Mouse (Mus musculus) T-helper 2 cell (primary cell): ENCODE measurements around the gene Ms4a4c.
"Not testable (repeated sequence)": the region's sequence is repeated elsewhere in the genome, so short reads cannot be mapped to it uniquely, and the experiment has no call there.

Source experiments
- in situ Hi-C: fragments of 300-600 bp; cut with MboI, MseI; formaldehyde crosslinking; loops from one replicate; pipeline ENCODE4 v1.15.1; 2025; ENCODE audit warnings: high pct_unique_total_duplicates

Gene Ms4a4c

GRCm38 (mm10) chr19:11404527-11404926, at the start of gene Ms4a4c:
Gene Ms4a4c, plus strand, starts transcription at chr19:11404770.
- in situ Hi-C loops: loop anchor here (10.0 kb wide), 1 partner anchor 760 kb away; no protein-coding TSS in a partner anchor

GRCm38 (mm10) chr19:11355730-11356129, 48.8 kb upstream of the Ms4a4c start:
- in situ Hi-C loops: loop anchor here (10.0 kb wide), 1 partner anchor 179 kb away; the partner anchor contains the start of gene Ms4a4d

DNA sequence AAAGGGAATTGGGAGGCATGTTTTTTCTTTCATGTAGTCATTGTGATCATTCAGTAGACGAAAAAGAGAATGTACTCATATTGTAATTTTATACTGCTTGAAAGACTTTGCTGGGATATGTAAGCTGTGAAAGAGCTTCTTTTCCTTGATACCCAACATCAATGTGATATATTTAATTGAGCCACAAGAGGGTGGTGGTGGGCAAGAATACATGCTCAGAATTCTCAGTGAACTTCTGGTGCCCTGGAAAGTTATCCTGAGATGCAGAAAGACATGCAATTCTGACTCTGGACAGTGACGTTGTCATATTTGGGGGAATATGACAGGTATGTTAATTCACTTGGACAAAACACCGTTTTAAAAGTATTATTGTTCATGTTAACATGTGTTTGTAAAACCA, 44.5 kb upstream of the Ms4a4c start:
- in situ Hi-C loops: no loop called here

GRCm38 (mm10) chr19:11362002-11362401, 42.6 kb upstream of the Ms4a4c start:
- in situ Hi-C loops: no loop called here

GRCm38 (mm10) chr19:11368310-11368709, 36.3 kb upstream of the Ms4a4c start:
- in situ Hi-C loops: no loop called here

GRCm38 (mm10) chr19:11371181-11371580, 33.4 kb upstream of the Ms4a4c start:
- in situ Hi-C loops: loop anchor here (10.0 kb wide), 1 partner anchor 54 kb away; no protein-coding TSS in a partner anchor

DNA sequence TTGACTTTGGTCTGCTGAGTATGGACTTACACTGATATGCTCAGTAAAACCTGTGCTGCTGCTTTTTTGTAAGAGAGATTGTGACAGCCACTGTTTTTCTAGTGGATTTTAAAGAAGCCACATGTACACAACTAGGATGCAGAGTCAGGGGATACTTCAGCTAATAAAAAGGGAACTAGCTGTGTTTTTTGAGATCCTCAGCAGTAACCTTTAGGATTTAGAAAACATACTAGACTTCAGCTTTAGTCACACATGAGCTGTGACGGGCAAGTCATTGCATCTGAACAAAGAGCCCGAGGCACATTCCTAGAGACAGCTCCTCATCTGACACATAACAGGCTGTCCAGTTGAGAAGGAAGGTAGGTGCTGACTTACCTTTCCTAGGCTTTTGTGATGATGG, 29.3 kb upstream of the Ms4a4c start, which contains the start of gene Ms4a4a:
Gene Ms4a4a (plus strand): TSS at position 251 of the 400 bp plus-strand sequence.
- in situ Hi-C loops: loop anchor here (10.0 kb wide), 1 partner anchor 50 kb away; no protein-coding TSS in a partner anchor

GRCm38 (mm10) chr19:11376399-11376798, 28.2 kb upstream of the Ms4a4c start:
- in situ Hi-C loops: loop anchor here (10.0 kb wide), 1 partner anchor 48 kb away; no protein-coding TSS in a partner anchor

DNA sequence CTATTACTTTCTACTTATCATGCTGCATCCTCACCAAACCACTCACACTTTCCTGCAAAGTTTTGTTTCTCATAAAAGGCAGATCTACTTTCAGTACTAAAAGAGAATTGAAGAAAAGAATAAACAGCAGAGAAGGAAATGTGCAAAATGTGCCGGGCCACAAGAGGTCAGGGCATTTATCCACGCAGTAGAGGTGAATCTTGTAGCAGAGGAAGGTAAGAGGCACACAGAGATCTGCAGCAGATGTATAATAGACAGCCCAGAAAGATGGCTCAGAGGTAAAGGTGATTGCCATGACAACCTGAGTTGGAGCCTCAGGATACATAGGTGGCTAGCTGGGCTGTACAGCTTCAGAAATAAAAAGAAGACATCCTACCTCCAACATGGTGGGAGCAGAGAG, 17.5 kb upstream of the Ms4a4c start:
- in situ Hi-C loops: no loop called here

DNA sequence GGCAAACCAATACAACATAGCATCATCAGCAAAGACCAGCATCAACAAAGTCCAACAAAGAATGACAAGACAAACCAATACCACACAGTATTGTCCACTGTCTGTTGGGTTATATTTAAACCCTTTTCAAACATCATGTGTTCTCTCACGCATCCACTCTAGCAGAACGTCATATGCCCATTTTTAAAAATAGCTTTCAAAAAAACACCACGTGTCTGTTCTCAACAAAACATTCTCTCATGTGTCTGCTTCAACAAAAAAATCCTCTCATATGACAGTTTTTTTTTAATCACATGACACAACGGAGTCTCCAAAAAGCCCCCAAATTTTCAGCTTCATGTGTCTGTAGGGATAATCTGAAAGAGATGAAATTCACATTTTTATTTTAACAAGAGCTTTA, 16.9 kb upstream of the Ms4a4c start:
- in situ Hi-C loops: no loop called here

GRCm38 (mm10) chr19:11388949-11389348, 15.6 kb upstream of the Ms4a4c start:
- in situ Hi-C loops: no loop called here

DNA sequence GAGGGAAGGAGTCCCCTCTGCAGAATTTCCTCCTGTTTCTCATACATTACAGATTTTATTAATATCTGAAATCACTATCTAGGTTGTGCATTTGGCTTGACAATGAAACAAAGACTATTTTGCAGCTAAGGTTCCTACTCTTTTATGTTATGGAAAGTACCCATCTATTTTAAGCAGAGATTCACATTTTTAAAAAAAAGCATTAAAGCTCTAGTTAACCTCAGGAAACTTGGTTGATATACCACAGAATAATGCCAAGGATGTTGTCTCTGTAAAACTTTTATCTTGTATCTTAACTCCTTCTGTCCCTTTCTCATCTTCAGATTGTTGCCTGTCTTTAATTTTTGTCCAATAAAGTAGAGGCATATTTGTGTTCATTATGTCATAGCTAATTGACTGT, 8.8 kb upstream of the Ms4a4c start:
- in situ Hi-C loops: no loop called here

- in situ Hi-C loops: loop anchor here (10.0 kb wide), 1 partner anchor 763 kb away; no protein-coding TSS in a partner anchor
Measured at GRCm38 (mm10) chr19:11407428-11407827, 2.9 kb downstream of the Ms4a4c start.

DNA sequence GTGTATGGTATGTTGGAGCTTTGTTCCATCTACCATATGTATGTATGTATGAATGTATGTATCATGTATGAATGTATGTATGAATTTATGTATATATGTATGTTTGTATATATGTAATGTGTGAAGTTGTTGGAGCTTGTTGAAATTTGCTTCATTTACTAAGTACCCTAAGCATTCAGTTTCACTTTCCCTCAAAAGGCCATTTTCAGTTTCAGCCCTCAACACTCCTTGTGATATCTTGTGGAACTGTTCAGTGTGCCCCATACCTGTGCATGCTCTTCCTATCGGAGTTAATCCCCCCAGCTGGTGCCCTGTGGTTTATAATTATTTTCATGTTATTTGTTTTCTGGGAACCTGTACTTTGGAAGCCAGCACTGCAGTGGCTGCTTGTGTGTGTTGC, 4.0 kb downstream of the Ms4a4c start:
- in situ Hi-C loops: loop anchor here (10.0 kb wide), 1 partner anchor 764 kb away; no protein-coding TSS in a partner anchor

GRCm38 (mm10) chr19:11411640-11412039, 7.1 kb downstream of the Ms4a4c start:
- in situ Hi-C loops: no loop called here

- in situ Hi-C loops: no loop called here
Measured at GRCm38 (mm10) chr19:11414084-11414483, 9.5 kb downstream of the Ms4a4c start.

DNA sequence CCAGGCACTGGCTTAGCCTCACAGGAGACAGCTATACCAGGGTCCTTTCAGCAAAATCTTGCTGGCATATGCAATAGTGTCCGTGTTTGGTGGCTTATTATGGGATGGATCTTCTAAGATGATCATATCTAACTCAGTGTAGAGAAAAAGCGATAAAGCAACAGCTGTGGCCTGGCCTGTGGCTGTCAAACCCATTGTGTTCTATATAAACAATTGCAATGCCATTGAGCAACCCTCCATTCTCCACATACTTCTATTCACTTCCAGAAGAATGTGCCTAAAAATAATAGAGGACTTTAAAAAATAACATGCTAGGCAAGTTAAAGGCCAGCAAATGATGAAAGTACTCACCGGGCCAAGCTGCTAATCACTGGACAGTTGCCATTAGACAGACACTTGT, 11.0 kb downstream of the Ms4a4c start:
- in situ Hi-C loops: no loop called here

DNA sequence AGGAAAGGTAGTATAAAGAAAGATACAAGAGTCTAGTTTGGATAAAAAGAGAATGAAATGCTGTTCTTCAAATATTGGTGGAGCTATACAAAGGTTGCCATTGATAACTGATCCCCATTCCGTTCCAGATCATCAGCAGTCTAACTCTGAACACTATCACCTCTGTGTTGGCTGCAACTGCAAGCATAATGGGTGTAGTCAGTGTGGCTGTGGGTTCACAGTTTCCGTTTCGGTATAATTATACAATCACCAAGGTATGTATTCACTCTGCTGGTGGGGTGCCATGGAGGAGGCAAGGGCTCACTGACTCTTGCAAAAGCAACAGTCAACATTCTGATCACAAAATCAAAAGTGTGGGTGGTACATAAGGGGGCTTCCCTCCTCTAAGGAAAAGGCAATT, 14.3 kb downstream of the Ms4a4c start:
- in situ Hi-C loops: not testable (repeated sequence)

DNA sequence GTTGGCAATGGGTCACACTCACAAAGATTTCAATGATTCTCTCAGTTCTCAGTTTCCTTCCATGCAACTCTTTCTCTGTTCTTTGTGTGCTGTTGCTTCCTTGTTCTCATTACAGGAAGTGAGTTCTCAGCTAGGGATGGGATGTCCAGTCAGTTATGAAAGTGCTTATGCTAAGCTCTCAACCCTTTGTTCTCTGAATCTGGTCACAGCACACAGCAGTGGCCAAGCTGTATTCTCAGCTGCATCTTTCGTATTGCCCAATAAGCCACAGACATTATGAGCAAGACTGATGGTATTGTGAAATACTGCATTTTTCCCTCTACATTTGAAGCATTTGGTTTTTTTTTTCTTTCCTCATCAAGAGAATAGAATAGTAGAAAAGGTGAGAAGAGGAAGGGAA, 26.6 kb downstream of the Ms4a4c start:
- in situ Hi-C loops: not testable (repeated sequence)

DNA sequence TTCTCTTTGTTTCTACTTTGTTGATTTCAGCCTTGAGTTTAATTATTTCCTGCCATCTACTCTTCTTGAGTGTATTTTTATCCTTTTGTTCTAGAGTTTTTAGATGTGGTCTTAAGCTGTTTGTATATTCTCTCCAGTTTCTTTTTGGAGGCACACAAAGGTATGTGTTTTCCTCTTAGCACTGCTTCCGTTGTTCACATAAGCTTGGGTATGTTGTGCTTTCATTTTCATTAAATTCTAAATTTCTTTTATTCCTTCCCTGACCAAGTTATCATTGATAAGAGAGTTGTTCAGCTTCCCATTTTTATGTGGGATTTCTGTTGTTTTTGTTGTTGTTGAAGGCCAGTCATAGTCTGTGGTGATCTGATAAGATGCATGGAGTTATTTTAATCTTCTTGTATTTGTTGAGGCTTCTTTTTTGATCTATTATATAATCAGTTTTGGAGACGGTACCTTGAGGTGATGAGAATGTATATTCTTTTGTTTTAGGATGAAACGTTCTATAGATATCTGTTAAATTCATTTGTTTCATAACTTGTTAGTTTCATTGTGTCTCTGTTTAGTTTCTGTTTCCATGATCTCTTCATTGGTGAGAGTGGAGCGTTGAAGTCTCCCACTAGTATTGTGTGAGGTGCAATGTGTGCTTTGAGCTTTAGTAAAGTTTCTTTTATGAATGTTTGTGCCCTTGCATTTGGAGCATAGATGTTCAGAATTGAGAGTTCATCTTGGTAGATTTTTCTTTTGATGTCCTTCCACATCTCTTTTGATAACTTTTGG, 30.7 kb downstream of the Ms4a4c start:
- in situ Hi-C loops: no loop called here

GRCm38 (mm10) chr19:11443338-11443737, 38.8 kb downstream of the Ms4a4c start, which contains the start of gene Ms4a4b:
Gene Ms4a4b, plus strand, starts transcription at chr19:11443553.
- in situ Hi-C loops: no loop called here

DNA sequence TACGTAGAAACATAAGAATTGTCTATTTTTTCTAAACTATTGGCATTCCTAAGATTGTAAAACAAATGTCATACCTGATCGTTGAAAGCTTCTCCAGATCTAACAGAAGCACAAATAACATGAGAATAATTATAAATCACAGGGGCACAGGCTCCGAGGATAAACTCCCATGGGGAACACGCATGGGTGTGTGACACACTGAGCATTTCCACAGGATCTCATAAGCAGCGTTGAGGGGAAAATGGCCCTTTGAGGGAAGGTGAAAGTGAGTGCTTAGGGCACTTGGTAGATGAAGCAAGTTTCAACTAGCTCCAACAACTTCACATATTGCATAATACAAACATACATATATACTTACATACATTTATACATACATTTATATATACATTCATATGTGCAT, 39.4 kb downstream of the Ms4a4c start:
- in situ Hi-C loops: no loop called here

DNA sequence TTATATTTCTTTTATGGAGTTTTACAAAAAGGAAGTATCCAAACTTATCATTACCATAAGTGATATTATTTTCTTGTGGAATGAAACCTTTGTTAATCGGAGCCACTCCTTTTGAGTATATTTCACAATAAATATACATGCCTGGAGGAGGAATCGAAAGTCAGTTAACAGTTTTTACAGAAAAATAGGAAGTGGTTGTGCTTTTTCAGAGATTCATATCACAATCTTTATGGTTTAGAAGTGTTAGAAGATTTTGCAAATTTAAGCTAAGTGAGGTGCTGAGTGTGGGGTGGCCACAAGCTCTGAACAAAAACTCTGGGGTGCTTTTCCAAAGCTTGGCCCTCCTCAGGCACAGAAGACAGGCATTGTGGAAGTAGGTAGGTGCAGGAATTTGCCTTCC, 42.7 kb downstream of the Ms4a4c start:
- in situ Hi-C loops: no loop called here
